Mouse (Mus musculus) heart, embryonic 11.5 days (tissue): ENCODE measurements around the gene Gltpd2. TPM values are rescaled to one million over a fixed set of nuclear protein-coding genes. Genes with fewer than 3 reads are reported as not detected.

Experiments used
- ATAC-seq: fragments of 200-750 bp; cut with Nextera tagmentation; replicated peaks from 2 replicates; pipeline ENCODE4 v1.8.0; 2017; ENCODE audit warnings: moderate library complexity; ENCODE audit not compliant: insufficient number of reproducible peaks, low FRiP score, low TSS enrichment
- H3K27ac ChIP-seq: fragments of 300-500 bp; sonication (generic); 2 replicates; pipeline ENCODE4 v1.5.1; 2014; ENCODE audit warnings: mild to moderate bottlenecking, low read depth, low read length
- H3K27me3 ChIP-seq: fragments of 300-500 bp; sonication (generic); 2 replicates; pipeline ENCODE4 v1.6.1; 2014; ENCODE audit warnings: mild to moderate bottlenecking, low read length, mixed read lengths; ENCODE audit not compliant: control insufficient read depth, insufficient read depth
- H3K36me3 ChIP-seq: fragments of 300-500 bp; sonication (generic); 2 replicates; pipeline ENCODE4 v1.6.1; 2014; ENCODE audit warnings: mild to moderate bottlenecking, low read length, moderate library complexity, mixed read lengths; ENCODE audit not compliant: control insufficient read depth, insufficient read depth
- H3K4me1 ChIP-seq: fragments of 300-500 bp; sonication (generic); 2 replicates; pipeline ENCODE4 v1.6.1; 2014; ENCODE audit warnings: low read length; ENCODE audit not compliant: control insufficient read depth, insufficient read depth
- H3K4me2 ChIP-seq: fragments of 300-500 bp; sonication (generic); 2 replicates; pipeline ENCODE4 v1.6.1; 2014; ENCODE audit warnings: mild to moderate bottlenecking, moderate library complexity
- H3K4me3 ChIP-seq: fragments of 300-500 bp; sonication (generic); 2 replicates; pipeline ENCODE4 v1.5.1; 2014; ENCODE audit warnings: low read depth, low read length
- H3K9ac ChIP-seq: fragments of 300-500 bp; sonication (generic); 2 replicates; pipeline ENCODE4 v1.6.1; 2014; ENCODE audit warnings: mild to moderate bottlenecking, low read depth, low read length, moderate library complexity
- H3K9me3 ChIP-seq: fragments of 300-500 bp; sonication (generic); replicated peaks from 2 replicates; pipeline ENCODE4 v1.6.1; 2016; ENCODE audit warnings: low read length; ENCODE audit not compliant: control insufficient read depth
- WGBS: fragments of 180-500 bp; shearing (Covaris S2); extraction: QIAGEN DNeasy Blood & Tissue Kit; methylation state at CpG from one replicate; pipeline ENCODE4 v1.1.7; 2014; ENCODE audit not compliant: insufficient replicate concordance; 5-methylcytosine and 5-hydroxymethylcytosine counted together
- polyA plus RNA-seq: library from polyadenylated mRNA; unstranded; fragments of >200 nt; fragmentation: Nextera tagmentation; extraction: Ambion mirVana; gene quantifications from 2 replicates; pipeline ENCODE4 v1.2.1, GENCODE M21; 2014

Gene Gltpd2
- polyA plus RNA-seq, 1 experiment from 2014 or later, result 0.84 TPM

- WGBS, result 69% methylated on average over 14 of the region's 14 CpGs
- Histone ChIP-seq H3K27me3 (no peaks in the 10 kb centered on the region), H3K27ac (no peak overlapping the region), H3K4me2 (no peak overlapping the region), H3K4me1 (no peaks in the 10 kb centered on the region), H3K4me3 (no peak overlapping the region), H3K36me3 (no peaks in the 10 kb centered on the region), H3K9me3 (no peaks in the 10 kb centered on the region), H3K9ac (no peak overlapping the region)
- no peak for ATAC-seq
These were observed 19.2 kb upstream of the Gltpd2 start for GRCm38 (mm10) chr11:70499566-70500475.

- Histone ChIP-seq H3K4me3 (no peak overlapping the region), H3K9me3 (no peaks in the 10 kb centered on the region), H3K4me1 (no peaks in the 10 kb centered on the region), H3K27ac (no peak overlapping the region), H3K36me3 (no peaks in the 10 kb centered on the region), H3K9ac (no peak overlapping the region), H3K4me2 (no peak overlapping the region), H3K27me3 (no peaks in the 10 kb centered on the region)
- 83% methylated on average over 1 of the region's 1 CpGs for WGBS
- no peak for ATAC-seq
These were observed 18.6 kb upstream of the Gltpd2 start for GRCm38 (mm10) chr11:70500476-70500812.

- ATAC-seq, result no peak
- no peak overlapping the region for H3K9ac ChIP-seq
- no peaks in the 10 kb centered on the region for H3K4me1 ChIP-seq
- 55% methylated on average over 3 of the region's 3 CpGs for whole genome bisulfite sequencing
- H3K4me2 ChIP-seq, result no peak overlapping the region
- no peaks in the 10 kb centered on the region for H3K36me3 ChIP-seq
- no peak overlapping the region for H3K4me3 ChIP-seq
- no peak overlapping the region for H3K27ac ChIP-seq
- no peaks in the 10 kb centered on the region for H3K9me3 ChIP-seq
- no peaks in the 10 kb centered on the region for H3K27me3 ChIP-seq
These were observed 17.0 kb upstream of the Gltpd2 start for GRCm38 (mm10) chr11:70502018-70502417.

- H3K9me3 ChIP-seq, result no peaks in the 10 kb centered on the region
- H3K36me3 ChIP-seq, result no peaks in the 10 kb centered on the region
- no peak; the same call in 1 of the 2 replicates for ATAC-seq
- H3K27ac ChIP-seq, result no peak within 1 kb of the TSS
- WGBS, result 51% methylated on average over 9 of the region's 9 CpGs
- no peak within 1 kb of the TSS for H3K4me2 ChIP-seq
- no peak within 1 kb of the TSS for H3K9ac ChIP-seq
- H3K4me3 ChIP-seq, result no peak within 1 kb of the TSS
- H3K27me3 ChIP-seq, result peaks cover 10% of the 10 kb centered on the region
- no peaks in the 10 kb centered on the region; the same call in 1 of the 2 replicates for H3K4me1 ChIP-seq
These were observed 14.0 kb upstream of the Gltpd2 start, which contains the start of gene Tm4sf5 for GRCm38 (mm10) chr11:70504970-70505369. TSS of gene Tm4sf5 (plus strand) at chr11:70505244.

GRCm38 (mm10) chr11:70506385-70506784 lies 12.6 kb upstream of the Gltpd2 start:
- 18% methylated on average over 4 of the region's 4 CpGs for WGBS
- H3K4me1 ChIP-seq, result no peaks in the 10 kb centered on the region; the same call in 1 of the 2 replicates
- no peak overlapping the region for H3K4me3 ChIP-seq
- no peak overlapping the region for H3K27ac ChIP-seq
- peaks cover 10% of the 10 kb centered on the region for H3K27me3 ChIP-seq
- no peaks in the 10 kb centered on the region for H3K9me3 ChIP-seq
- H3K4me2 ChIP-seq, result no peak overlapping the region
- H3K36me3 ChIP-seq, result no peaks in the 10 kb centered on the region
- H3K9ac ChIP-seq, result no peak overlapping the region
- ATAC-seq, result no peak

- WGBS, result 70% methylated on average over 7 of the region's 7 CpGs
- H3K36me3 ChIP-seq, result no peaks in the 10 kb centered on the region
- no peaks in the 10 kb centered on the region; the same call in 1 of the 2 replicates for H3K4me1 ChIP-seq
- no peaks in the 10 kb centered on the region for H3K9me3 ChIP-seq
- H3K4me3 ChIP-seq, result no peak overlapping the region
- ATAC-seq, result no peak
- no peak overlapping the region for H3K27ac ChIP-seq
- H3K27me3 ChIP-seq, result peaks cover 10% of the 10 kb centered on the region
- no peak overlapping the region for H3K9ac ChIP-seq
- no peak overlapping the region for H3K4me2 ChIP-seq
These were observed 12.0 kb upstream of the Gltpd2 start for GRCm38 (mm10) chr11:70506962-70507515.

GRCm38 (mm10) chr11:70509753-70510564 lies 9.0 kb upstream of the Gltpd2 start:
- no peak for ATAC-seq
- Histone ChIP-seq H3K27ac (no peak overlapping the region), H3K27me3 (peaks cover 10% of the 10 kb centered on the region), H3K4me3 (no peak overlapping the region), H3K4me2 (peak overlapping the region; percentile 49), H3K4me1 (no peaks in the 10 kb centered on the region; the same call in 1 of the 2 replicates), H3K9me3 (no peaks in the 10 kb centered on the region), H3K9ac (no peak overlapping the region), H3K36me3 (no peaks in the 10 kb centered on the region)
- WGBS, result 11% methylated on average over 19 of the region's 19 CpGs

- 71% methylated on average over 2 of the region's 2 CpGs for WGBS
- Histone ChIP-seq H3K4me3 (no peak overlapping the region), H3K4me2 (no peak overlapping the region), H3K27me3 (peaks cover 10% of the 10 kb centered on the region), H3K36me3 (no peaks in the 10 kb centered on the region), H3K9ac (no peak overlapping the region), H3K9me3 (no peaks in the 10 kb centered on the region), H3K27ac (no peak overlapping the region), H3K4me1 (no peaks in the 10 kb centered on the region; the same call in 1 of the 2 replicates)
- ATAC-seq, result no peak
These were observed 7.8 kb upstream of the Gltpd2 start for GRCm38 (mm10) chr11:70511242-70511641.
